ENCODE assay signal across 12 mouse cellular contexts in genomic region chr11:22969486-22969885, GRCm38 (mm10). TPM values are rescaled to one million over a fixed set of nuclear protein-coding genes. Genes with fewer than 3 reads are reported as not detected.
DNase-seq lines count a peak whose midpoint lies in the region; ATAC-seq and TF ChIP-seq lines count a peak whose summit lies in the region.
"Had no signal": no experiment of that assay in that cellular context is flagged by ENCODE, and none has a peak within 500 bp of the region (broad histone marks: within the 10 kb centered on the region; RNA-seq: fewer than 3 reads in every experiment).

No protein-coding gene starts in this region.

- WGBS in stomach, postnatal 0 days, result 52% methylated on average over 6 of the region's 6 CpGs

- H3K27ac ChIP-seq in stomach, postnatal 0 days (replicated peaks), result no peak overlapping the region
- H3K27ac ChIP-seq: heart, embryonic 10.5 days had no signal

- H3K4me1 ChIP-seq in stomach, postnatal 0 days (replicated peaks; ENCODE audit: control insufficient read depth, insufficient read depth), result no peaks in the 10 kb centered on the region

- peak; percentile 73 for TF ChIP-seq CTCF in stomach, postnatal 0 days (IDR thresholded peaks at IDR 0.05; ENCODE audit: low read depth)

- no peak for TF ChIP-seq EP300 in stomach, postnatal 0 days (optimal IDR thresholded peaks at IDR 0.05)

- no peak overlapping the region for H3K4me2 ChIP-seq in stomach, postnatal 0 days (replicated peaks; ENCODE audit: low read depth)

- H3K4me3 ChIP-seq in stomach, postnatal 0 days (ENCODE audit: low read depth, low read length), result no peak overlapping the region
- H3K4me3 ChIP-seq: erythroblast, embryonic 14.5 days; heart, embryonic 10.5 days had no signal

- no peak for ATAC-seq in stomach, postnatal 0 days (ENCODE audit: low FRiP score, low TSS enrichment)
- ATAC-seq: intestine, embryonic 16.5 days had no signal

- peaks cover 11% of the 10 kb centered on the region; the same call in 1 of the 2 replicates for H3K9me3 ChIP-seq in stomach, postnatal 0 days (ENCODE audit: control insufficient read depth, low read length)

- no peak overlapping the region for H3K9ac ChIP-seq in stomach, postnatal 0 days (ENCODE audit: low read length)

- peak; percentile 42 for DNase-seq in kidney, adult 9 months
- no peak for DNase-seq in kidney, adult 11 months
- DNase-seq in thymus, postnatal 0 days (ENCODE audit: low spot score), result peak; percentile 49
- DNase-seq in thymus, postnatal 25 days, result no peak
- DNase-seq in brain, adult 2 months (ENCODE audit: low read depth, low spot score), result peak; percentile 58
- DNase-seq in stomach, postnatal 0 days (ENCODE audit: low spot score), result no peak
- no peak for DNase-seq in gastrocnemius, postnatal 25 days
- DNase-seq in kidney, postnatal 10 days, result no peak
- DNase-seq: cerebellum, adult 11 months had no signal

- no peaks in the 10 kb centered on the region for H3K36me3 ChIP-seq in stomach, postnatal 0 days (ENCODE audit: control insufficient read depth, insufficient read depth, low read length)

- H3K27me3 ChIP-seq in stomach, postnatal 0 days (ENCODE audit: control insufficient read depth, insufficient read depth, low read length), result no peaks in the 10 kb centered on the region

RNA-seq across cellular contexts. Expression of gene Zrsr1, which starts 2.3 kb away (rescaled TPM):
- 3.1 and 3.7 TPM in 2 replicates for polyA plus RNA-seq in thymus, postnatal 0 days (2015; fragmentation: Nextera tagmentation; extraction: Ambion mirVana)
- 2.0 and 2.2 TPM in 2 replicates for polyA plus RNA-seq in stomach, postnatal 0 days (2015; fragmentation: Nextera tagmentation; extraction: Ambion mirVana)
- total RNA-seq in gastrocnemius, postnatal 25 days (2021), result 10 to 100 TPM; 11.0 to 11.5 TPM

RNA-seq across cellular contexts. Expression of gene Gm28048, which starts 12.4 kb away (rescaled TPM):
- 41.2 and 44.0 TPM in 2 replicates for polyA plus RNA-seq in thymus, postnatal 0 days (2015; fragmentation: Nextera tagmentation; extraction: Ambion mirVana)
- polyA plus RNA-seq in stomach, postnatal 0 days (2015; fragmentation: Nextera tagmentation; extraction: Ambion mirVana), result 14.0 and 18.8 TPM in 2 replicates
- total RNA-seq in gastrocnemius, postnatal 25 days (2021), result 1 to 10 TPM; 1.8 to 1.9 TPM
- polyA plus RNA-seq: erythroblast, embryonic 14.5 days had no signal

RNA-seq across cellular contexts. Expression of gene Commd1, which starts 12.7 kb away (rescaled TPM):
- 265 and 303 TPM in 2 replicates for polyA plus RNA-seq in thymus, postnatal 0 days (2015; fragmentation: Nextera tagmentation; extraction: Ambion mirVana)
- polyA plus RNA-seq in stomach, postnatal 0 days (2015; fragmentation: Nextera tagmentation; extraction: Ambion mirVana), result 269 and 275 TPM in 2 replicates
- 100 to 1,000 TPM in 1 of 2 experiments, 10 to 100 TPM in 1; 95.6 to 108 TPM for total RNA-seq in gastrocnemius, postnatal 25 days (2021)

RNA-seq across cellular contexts. Expression of gene Cct4, which starts 20.8 kb away (rescaled TPM):
- 230 and 241 TPM in 2 replicates for polyA plus RNA-seq in thymus, postnatal 0 days (2015; fragmentation: Nextera tagmentation; extraction: Ambion mirVana)
- 123 and 124 TPM in 2 replicates for polyA plus RNA-seq in stomach, postnatal 0 days (2015; fragmentation: Nextera tagmentation; extraction: Ambion mirVana)
- 10 to 100 TPM; 88.1 to 96.9 TPM for total RNA-seq in gastrocnemius, postnatal 25 days (2021)

RNA-seq across cellular contexts. Expression of gene Fam161a, which starts 37.8 kb away (rescaled TPM):
- 1.3 and 2.0 TPM in 2 replicates for polyA plus RNA-seq in thymus, postnatal 0 days (2015; fragmentation: Nextera tagmentation; extraction: Ambion mirVana)
- polyA plus RNA-seq in stomach, postnatal 0 days (2015; fragmentation: Nextera tagmentation; extraction: Ambion mirVana), result 3.0 and 3.2 TPM in 2 replicates
- total RNA-seq in gastrocnemius, postnatal 25 days (2021), result 1 to 10 TPM; 2.1 to 2.7 TPM

Comparison
In these comparisons a context has a peak if more than half of its experiments do, and no peak if none do; other contexts are left out.
1. DNase-seq: peak in kidney, adult 9 months (single experiment), thymus, postnatal 0 days (single experiment) and brain, adult 2 months (single experiment); none in kidney, adult 11 months (single experiment), thymus, postnatal 25 days (single experiment), stomach, postnatal 0 days (single experiment), gastrocnemius, postnatal 25 days (single experiment) and kidney, postnatal 10 days (single experiment).